Mouse (Mus musculus) gastrocnemius, adult 8-10 months (tissue): ENCODE results near the gene Gm20662. TPM values are rescaled to one million over a fixed set of nuclear protein-coding genes. Genes with fewer than 3 reads are reported as not detected.
A peak's percentile ranks its signal among the peaks of the same experiment; 100 is the strongest.

ENCODE experiments used
- DNase-seq, 2 experiments: peaks; one replicate each; pipeline ENCODE4 v3.0.0; 2022; ENCODE audit warnings: low spot score in 2 of 2
- microRNA-seq: library from miRNA; unstranded; fragments of <30 nt; microRNA quantifications from one replicate; pipeline ENCODE4 v1.2.0, GENCODE M21; 2022
- total RNA-seq, 4 experiments: library from RNA; stranded (reverse); gene quantifications; 2 replicates each; pipeline ENCODE4 v1.2.4; 2022

Gene Gm20662
- total RNA-seq, 4 experiments from 2014 or later: 1.3 to 1.9 (median 1.3) TPM; not detected in 1

GRCm38 (mm10) chr9:108082988-108083431, 86.9 kb downstream of the Gm20662 start, which contains the start of gene Rnf123:
Rnf123 (minus strand) TSS chr9:108083346.
- no peak for DNase-seq

DNA sequence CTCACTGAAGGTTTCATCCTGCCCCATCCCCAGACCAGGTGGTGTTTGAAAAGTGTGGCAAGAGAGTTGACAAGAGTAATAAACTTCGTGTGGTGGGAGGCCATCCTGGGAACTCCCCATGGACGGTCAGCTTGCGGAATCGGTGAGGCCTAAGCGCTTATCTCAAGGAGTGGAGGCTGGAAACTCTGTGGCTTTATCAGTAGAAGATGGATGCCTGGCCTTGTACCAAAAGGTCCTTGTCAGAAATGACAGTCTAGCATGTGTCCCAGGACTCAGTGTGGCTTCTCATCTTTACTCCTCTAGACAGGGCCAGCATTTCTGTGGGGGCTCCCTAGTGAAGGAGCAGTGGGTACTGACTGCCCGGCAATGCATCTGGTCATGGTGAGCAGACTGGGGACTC, 87.4 kb downstream of the Gm20662 start:
- no peak for DNase-seq

- DNase-seq: no peak
Observed at GRCm38 (mm10) chr9:108085261-108085660, 89.1 kb downstream of the Gm20662 start.

DNA sequence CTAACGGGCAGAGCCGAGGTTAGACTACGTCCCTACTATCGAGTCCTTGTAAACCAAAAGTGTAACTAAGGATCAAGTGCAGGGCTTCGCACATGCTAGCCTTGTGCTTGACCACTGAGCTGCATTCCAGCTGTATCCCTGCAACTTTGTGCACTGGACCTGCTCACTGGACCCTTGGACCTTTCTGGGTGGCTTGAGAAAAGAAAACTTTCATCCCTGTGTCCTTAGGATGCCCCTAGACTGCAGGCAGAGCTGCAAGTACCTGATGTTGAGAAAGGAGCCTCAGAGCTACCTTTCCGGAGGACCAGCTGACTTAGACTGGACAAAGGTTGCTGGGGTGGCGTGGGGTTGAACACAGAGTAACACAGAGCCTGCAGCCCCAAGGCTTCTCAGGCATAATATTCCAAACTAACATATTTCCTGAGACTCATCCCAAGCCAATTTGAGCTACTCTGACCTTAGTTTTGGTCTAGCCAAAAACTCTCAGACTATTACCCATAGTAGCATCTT, 94.5 kb downstream of the Gm20662 start:
- no peak for DNase-seq

- DNase-seq: no peak
Observed at GRCm38 (mm10) chr9:108093586-108093985, 97.4 kb downstream of the Gm20662 start.

DNA sequence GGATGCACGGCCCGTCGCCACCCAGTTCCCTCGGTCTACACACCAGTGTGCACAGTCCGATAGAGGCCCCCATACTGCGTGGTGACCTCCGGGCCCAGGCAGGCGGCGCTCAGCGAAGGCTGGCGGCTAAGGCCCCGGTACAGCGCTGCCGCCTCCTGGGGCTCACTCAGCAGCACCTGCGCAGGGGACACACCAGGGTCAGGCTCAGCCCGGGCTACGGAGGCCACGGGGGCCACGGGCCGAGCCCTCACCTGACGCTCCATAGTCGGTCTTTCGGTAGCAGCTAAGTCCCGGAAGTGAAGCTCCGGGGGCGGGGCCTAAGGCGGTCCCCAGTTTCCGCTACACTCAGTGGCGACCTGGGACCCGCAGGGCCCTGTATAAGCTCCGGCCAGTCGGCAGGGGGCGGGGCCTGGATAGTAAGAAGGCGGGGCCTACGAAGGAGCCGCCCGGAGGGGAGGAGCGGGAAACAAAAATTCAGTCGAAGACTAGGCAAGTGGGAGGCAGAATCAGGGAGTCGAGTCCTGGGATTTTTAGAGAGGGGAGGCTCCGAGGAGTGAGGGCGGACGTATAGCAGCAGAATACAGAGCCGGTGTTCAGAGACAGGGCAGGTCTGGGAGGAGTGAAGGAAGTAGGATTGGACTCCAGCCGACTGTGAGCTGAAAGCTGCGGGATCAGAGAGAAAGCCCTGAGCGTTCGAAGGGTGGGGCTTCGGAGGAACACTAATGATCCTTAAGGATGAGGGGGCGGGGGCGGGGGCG, 98.2 kb downstream of the Gm20662 start, which contains the start of gene Apeh:
Gene Apeh, minus strand, starts transcription at position 423 of the 758 bp plus-strand sequence.
- peak; percentile 95 for DNase-seq

Small RNA genes lying within 50 kb of the gene (microRNA-seq; reads per million reads assigned to microRNA genes)
- gene Mir7088: not detected

Other genes starting within 250 kb of the Gm20662 start
- 10 to 100 TPM; 21.0 to 34.8 (median 26.8) TPM for gene Rbm5, start 225.4 kb upstream of the Gm20662 start, total RNA-seq
- 10 to 100 TPM; 17.3 to 20.0 (median 18.0) TPM for gene Rbm6, start 123.1 kb upstream of the Gm20662 start, total RNA-seq
- 10 to 100 TPM; 10.8 to 14.7 (median 11.9) TPM for gene Mon1a, start 108.2 kb upstream of the Gm20662 start, total RNA-seq
- 1 to 10 TPM in 1 of 4 experiments, under 1 TPM in 3; 0.43 to 1.4 (median 0.82) TPM for gene Mst1r, start 89.5 kb upstream of the Gm20662 start, total RNA-seq
- not detected for gene Actl11, start 67.9 kb upstream of the Gm20662 start, total RNA-seq
- under 1 TPM; 0.20 to 0.46 (median 0.35) TPM for gene Camkv, start 60.7 kb upstream of the Gm20662 start, total RNA-seq
- gene Traip, start 46.2 kb upstream of the Gm20662 start, total RNA-seq: 1 to 10 TPM in 1 of 4 experiments, under 1 TPM in 3; 0.47 to 1.6 (median 0.57) TPM
- 1 to 10 TPM; 2.2 to 2.7 (median 2.5) TPM for gene Uba7, start 20.8 kb upstream of the Gm20662 start, total RNA-seq
- not detected for gene Gm20661, start 13.3 kb upstream of the Gm20662 start, total RNA-seq
- 1 to 10 TPM; 1.3 to 2.5 (median 2.0) TPM for gene Inka1, start 10.5 kb upstream of the Gm20662 start, total RNA-seq
- not detected for gene Cdhr4, start 3.9 kb upstream of the Gm20662 start, total RNA-seq
- gene Ip6k1, start 6.2 kb downstream of the Gm20662 start, total RNA-seq: 10 to 100 TPM; 19.7 to 22.9 (median 21.3) TPM
- gene Gmppb, start 52.9 kb downstream of the Gm20662 start, total RNA-seq: 1 to 10 TPM; 4.3 to 6.2 (median 4.8) TPM
- 1 to 10 TPM in 3 of 4 experiments, under 1 TPM in 1; 0.80 to 2.2 (median 1.5) TPM for gene Amigo3, start 56.8 kb downstream of the Gm20662 start, total RNA-seq
- gene Mst1, start 84.1 kb downstream of the Gm20662 start, total RNA-seq: under 1 TPM in 1 of 4 experiments, not detected in 3; 0.40 TPM
- gene Rnf123, start 87.0 kb downstream of the Gm20662 start, total RNA-seq: 100 to 1,000 TPM; 137 to 185 (median 161) TPM
- 10 to 100 TPM; 29.4 to 43.5 (median 33.6) TPM for gene Apeh, start 98.3 kb downstream of the Gm20662 start, total RNA-seq
- gene Bsn, start 194.0 kb downstream of the Gm20662 start, total RNA-seq: under 1 TPM; 0.02 to 0.07 (median 0.04) TPM